Mouse (Mus musculus) kidney, adult 8-10 months (tissue): ENCODE results near the gene Naxe.

Experiments
- DNase-seq, 2 experiments: peaks; one replicate each; pipeline ENCODE4 v3.0.0; 2022

The Naxe gene

DNA sequence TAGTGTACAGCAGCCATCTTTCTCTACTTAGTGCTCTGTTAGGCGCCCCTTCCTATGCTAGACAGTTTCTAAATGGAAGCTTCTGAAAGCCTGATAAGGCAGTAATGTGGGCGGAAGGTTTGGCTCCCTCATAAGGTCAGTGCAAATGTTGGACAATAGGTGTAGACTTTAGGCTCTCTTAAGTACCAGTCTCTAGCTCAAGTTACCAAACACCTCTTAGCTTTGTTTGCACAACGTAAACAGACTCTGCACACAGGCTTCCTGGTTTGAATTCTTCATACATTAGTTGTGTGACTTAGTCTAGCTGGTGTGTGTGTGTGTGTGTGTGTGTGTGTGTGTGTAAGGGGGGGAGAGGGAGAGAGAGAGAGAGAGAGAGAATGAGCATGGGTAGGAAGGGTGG is 8.8 kb downstream of the Naxe start:
- no peak for DNase-seq

DNA sequence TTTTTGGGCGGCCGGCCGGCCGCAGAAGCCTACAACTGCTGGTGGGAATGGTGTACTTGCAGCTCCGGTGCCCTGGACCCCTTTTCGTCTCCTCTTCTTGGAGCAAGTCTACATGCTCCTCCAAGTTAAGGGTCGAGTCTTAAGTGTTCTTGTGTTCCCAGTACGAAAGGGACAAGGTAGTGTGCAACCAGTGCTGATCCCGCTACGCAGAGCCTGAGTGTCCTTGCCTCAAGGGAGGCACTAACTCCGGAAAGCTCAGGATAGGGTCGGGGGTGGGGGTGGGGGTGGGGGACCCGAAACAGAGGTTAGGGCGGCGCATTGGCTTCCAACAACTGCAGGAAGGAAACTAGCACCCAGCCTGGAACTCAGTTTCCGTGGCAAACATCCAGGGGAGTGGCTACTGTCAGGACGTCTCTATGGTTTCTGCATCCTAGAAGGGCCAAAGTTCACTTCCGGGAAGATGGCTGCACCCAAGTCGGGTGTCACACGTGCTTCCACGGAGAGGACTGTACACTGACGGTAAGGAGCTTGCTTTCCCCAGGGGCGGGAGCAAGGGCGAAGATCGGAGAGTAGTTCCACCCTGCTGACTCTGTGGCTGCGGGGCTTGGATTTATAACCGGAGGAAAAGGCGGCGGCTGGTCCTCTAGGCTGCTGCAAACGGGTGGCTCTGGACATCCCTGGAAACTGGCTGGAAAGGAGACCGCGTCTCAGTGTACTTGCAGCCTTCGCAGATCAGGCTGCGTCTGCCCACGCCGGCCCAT is 15.5 kb downstream of the Naxe start, which contains the start of gene Gpatch4:
Gene Gpatch4, plus strand, starts transcription at position 448 of the 761 bp plus-strand sequence.
- peak; percentile 89 to 92 for DNase-seq

DNA sequence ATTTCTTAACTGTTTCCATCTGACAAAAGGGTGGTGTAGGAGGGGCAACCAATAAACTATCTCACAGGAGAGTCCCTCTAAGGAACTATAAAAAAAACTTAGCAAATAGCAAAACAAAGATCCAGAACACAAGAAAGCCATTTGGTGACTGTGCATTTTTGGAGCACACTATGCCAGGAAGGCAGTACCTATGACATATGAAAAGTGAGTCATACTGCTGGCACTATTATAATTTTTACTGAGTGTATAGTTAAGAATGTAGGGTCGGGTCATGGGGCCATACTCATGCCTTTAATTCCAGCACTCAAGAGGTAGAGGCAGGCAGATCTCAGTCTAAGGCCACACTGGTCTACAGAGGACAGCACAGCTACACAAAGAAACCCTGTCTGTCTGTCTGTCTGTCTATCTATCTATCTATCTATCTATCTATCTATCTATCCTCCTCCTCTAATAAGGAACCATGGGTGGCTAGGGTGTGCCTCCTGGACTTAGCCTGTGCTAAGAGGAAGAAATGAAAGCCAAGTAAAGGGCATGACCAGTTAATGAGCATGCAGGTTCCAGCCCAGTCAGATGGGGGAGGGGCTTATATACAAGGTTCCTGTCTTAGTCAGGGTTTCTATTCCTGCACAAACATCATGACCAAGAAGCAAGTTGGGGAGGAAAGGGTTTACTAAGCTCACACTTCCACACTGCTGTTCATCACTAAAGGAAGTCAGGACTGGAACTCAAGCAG is 22.6 kb downstream of the Naxe start:
- no peak for DNase-seq

DNA sequence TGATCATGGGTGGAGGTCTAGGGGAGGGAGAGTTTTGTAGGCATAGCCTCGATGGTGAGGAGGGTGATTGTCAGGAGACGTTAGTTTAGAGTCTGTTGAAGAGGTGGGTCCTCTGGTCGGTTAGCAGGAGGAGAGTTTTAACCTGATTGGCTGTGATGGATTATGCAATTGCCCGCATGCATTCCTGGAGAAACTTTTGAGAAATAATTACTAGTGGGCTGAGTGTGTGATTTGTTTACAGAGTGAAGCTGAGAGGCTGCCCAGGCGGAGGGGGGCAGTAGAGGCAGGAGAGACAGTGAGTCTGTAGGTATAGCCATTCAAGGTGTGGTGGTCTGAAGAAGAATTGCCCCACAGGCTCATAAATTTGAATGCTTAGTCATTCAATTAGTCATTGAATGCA is 24.8 kb downstream of the Naxe start:
- DNase-seq: no peak

DNA sequence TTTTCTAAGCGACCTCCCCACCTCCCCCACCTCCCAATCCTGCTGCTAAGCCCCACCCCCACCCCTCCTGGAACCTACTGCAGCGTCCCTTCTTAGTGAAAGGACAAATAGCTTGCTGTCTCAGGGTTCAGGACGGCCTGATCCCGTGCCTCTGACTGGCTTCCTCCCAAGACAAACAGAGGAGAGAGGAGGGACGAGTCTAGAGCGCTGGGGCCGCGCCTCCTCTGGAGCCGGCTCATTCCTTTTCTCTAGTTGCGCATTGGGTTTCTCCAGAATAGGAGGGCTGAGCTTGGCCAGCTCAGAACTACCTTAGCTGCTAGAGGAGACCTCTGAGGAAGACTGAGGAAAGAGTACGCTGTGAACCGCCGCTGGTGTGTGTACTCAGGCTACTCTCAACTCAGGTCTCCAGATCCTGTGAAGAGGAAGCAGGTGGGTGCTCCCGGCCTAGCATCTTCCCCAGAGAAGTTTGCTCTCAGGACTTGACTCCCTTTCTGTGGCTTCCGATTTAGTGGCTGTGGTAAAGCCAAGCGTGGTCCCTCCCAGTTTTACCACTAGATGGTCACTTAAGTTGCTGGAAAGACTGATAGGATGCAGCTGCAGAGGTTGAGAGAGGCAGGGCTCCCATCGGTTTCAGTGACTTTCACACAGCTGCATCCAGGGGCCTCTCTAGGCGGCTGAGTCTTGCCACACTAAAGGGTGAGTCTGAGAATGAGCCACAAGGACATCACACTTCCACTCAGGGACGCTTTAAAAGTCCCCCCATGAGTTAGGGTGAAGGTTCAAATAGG is 27.5 kb downstream of the Naxe start:
- peak; percentile 50 to 51 for DNase-seq

DNA sequence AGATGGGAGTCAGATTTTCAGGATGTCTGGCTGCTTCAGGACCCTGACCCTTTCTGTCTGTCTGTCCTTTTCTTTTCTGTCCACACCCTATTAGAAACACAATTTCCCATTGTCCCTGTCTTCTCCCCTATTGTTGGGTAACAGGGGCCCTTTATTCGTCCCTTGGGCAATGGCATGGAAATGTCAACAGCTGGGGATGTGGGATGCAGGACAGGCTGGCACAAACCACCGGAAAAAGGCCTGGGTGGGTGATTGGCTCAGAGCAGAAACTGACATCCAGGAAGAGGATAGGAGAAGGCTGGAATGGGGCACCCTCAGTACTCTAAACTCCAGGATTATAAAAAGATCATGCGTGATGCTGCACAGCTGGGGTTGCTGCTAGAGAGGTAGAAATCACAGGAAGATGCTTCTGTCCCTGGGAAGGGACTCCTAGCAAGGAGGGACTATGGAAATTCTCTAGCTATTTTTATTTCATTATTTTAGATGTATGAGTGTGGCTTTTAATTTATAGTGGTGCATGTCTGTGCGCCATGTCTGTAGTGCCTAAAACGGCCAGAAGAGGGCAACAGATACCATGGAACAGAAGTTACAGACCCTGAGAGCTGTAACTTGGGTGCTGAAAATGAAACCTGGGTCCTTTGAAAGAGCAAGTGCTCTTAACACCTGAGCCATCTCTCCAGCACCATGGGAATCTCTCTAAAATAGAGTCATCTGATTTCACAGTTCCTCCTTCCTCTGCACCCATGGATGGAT is 30.7 kb downstream of the Naxe start, which contains the start of gene Hapln2:
Gene Hapln2, minus strand, starts transcription at position 150 of the 753 bp plus-strand sequence.
- DNase-seq: peak in 1 of 2 experiments; percentile 10

DNA sequence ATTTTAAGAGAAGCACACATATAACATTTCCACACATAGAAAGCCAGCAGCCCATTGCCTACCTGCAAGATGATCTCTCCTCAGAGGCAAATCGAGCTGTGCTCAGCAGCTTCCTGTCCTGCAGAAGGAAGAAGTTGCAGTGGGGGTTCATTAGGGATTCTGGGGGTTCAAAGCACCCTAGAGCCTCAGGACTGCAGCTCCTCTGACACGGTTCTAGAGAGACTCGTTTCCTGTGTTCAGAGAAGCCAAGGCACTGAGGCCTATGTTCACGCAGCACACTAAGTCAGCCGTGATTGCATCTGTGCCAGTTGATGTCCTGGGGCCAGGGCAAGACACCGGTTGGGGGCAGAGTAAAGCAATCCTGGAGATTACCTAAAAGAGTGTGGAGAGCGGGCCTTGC is 31.5 kb downstream of the Naxe start:
- DNase-seq: no peak

DNA sequence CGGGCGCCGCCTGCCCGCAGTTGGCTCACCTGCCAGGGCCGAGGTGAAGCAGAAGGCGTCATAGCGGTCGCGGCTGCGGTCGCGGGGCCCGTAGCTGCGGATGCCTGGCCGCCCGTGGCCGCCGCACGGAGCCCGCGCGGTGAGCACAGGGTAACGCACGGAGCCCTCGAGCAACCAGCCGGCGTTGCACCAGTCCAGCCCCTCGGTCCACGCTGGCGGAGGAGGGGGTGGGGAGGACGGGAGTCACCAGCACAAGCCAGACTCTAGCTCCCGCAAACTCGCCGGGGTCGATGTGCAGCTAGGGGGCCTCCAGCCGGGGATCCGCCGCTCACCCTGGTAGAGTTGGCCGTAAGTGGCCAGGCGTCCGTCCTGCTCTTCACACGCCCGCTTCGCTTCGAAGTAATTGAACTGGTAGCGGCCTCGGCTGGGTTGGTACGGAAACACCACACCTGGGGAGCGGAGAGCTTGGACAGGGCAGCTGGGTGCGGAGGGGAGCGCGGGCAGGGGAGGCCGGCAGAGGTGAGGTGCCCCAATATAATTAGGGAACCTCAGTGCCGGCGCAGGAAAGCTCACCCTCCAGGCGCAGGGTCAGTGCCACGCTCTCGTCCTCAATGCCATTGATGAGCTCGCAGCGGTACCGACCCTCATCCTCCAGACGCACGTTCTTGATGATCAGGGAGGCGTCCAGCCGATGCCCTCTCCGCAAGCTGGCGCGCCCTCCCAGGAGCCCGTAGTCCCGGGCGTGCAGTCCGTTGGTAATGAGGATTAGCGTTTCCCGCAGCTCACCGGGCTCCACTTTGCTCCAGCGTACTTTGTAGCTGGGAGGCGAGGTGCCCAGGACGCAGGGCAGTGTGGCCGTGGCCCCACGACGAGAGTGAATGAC is 34.9 kb downstream of the Naxe start:
- DNase-seq: peak in 1 of 2 experiments; percentile 5

DNA sequence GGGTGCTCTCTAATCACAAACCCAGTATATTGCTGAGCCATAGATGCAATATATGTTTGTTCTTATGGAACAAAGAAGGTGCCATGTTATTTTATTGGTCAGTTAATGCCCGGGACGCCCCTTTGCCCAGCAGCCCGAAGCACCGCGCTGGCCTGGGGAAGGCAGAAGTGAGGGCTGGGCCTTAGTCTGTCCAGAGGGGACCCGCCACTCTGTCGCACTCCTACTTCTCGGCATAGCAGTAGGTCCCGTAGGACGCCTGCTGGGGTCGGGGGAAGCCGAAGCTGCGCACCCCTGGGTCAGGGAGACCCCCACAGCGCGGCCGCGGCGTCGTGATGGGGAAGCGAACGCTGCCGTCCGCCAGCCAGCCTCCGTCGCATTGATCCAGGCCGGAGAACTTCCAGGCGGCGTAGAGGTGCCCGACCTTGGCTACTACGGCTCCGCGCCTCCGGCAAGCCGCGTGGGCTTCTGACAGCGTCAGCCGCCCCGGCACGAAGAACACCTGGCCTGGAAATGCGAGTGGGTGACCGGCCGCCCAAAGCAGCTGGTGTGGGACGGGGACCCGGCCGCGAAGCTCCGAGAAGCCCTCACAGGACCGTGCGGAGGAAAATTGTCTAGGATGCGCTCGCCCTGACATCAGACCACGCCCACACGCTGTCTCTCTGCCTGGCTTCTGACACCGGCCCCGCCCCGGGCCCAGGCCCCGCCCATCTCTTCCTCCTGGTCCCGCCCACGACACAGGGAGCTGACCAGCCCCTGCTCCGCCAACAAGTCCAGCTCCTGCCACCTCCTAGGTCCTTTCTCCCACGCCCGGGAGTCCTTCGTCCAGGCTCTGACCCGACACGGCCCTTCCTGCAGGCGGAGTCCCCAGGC is 35.7 kb downstream of the Naxe start:
- peak; percentile 95 to 97 for DNase-seq

DNA sequence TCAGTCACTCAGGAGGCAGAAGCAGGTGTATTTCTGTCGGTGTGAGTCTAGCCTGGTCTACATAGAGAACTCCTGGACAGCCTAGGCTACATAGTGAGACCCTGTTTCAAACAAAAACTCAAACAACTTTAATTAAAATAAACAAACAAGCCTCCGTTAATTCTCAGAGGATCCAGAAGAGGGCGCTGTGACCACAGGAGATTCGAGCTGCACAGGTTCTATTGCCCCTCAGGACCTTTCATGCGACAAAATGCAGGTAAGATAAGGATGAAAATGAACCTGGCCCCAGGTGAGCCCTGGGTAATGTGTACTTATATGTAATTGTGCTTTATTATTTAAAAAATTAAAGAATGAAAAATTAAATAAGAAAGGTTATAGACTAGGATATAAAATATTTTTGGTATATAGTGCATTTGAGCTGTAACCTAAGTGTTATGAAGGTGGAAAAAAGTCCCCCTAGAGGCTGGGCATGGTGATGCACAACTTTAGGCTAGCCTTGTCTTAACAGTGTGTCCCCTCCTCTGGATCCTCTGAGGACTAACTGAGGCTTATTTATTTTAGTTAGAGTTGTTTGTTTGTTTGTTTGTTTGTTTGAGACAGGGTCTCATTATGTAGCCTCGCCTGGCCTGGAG is 47.5 kb downstream of the Naxe start:
- DNase-seq: peak in 1 of 2 experiments; percentile 50
